Mouse (Mus musculus) liver, adult 2 months (tissue): Measurements from ENCODE around the gene Dpp6.

Experiments
- CTCF ChIP-seq: fragments of 200-500 bp; IDR thresholded peaks from 2 replicates; pipeline ENCODE4 v1.5.1; 2011; ENCODE audit warnings: low read depth, low read length, control low read depth
- POLR2A ChIP-seq: fragments of 200-500 bp; IDR thresholded peaks from 2 replicates; pipeline ENCODE4 v1.6.1; 2011; ENCODE audit warnings: low read length, control low read depth; ENCODE audit not compliant: insufficient read depth; ENCODE audit errors: extremely low read depth

- TF ChIP-seq POLR2A (no peak), CTCF (no peak)
These were observed 854.5 kb downstream of the Dpp6 start for GRCm38 (mm10) chr5:27671487-27671886.
